Mouse (Mus musculus): Measurements from ENCODE around the gene Duxbl2. TPM values are rescaled to one million over a fixed set of nuclear protein-coding genes. Genes with fewer than 3 reads are reported as not detected.

Duxbl2 gene
- total and polyA plus RNA-seq, 3 experiments = not detected

Other genes with a start within 250 kb of the Duxbl2 start
- not detected in 2 replicates for gene Plac9a, start 215.2 kb upstream of the Duxbl2 start, total RNA-seq (2012; rRNA removed)
- not detected for gene Plac9a, start 215.2 kb upstream of the Duxbl2 start, polyA plus RNA-seq (2012; ENCODE audit: insufficient read depth in 1 of 2, insufficient read length in 2 of 2, low read depth in 1 of 2, low replicate concordance in 2 of 2, missing spikeins in 1 of 2)
- 0.69 and 0.81 TPM in 2 replicates for gene Tmem254a, start 190.7 kb upstream of the Duxbl2 start, total RNA-seq (2012; rRNA removed)
- 1 to 10 TPM in 1 of 2 experiments, not detected in 1; 1.8 TPM for gene Tmem254a, start 190.7 kb upstream of the Duxbl2 start, polyA plus RNA-seq (2012; ENCODE audit: insufficient read depth in 1 of 2, insufficient read length in 2 of 2, low read depth in 1 of 2, low replicate concordance in 2 of 2, missing spikeins in 1 of 2)
- not detected in 2 replicates for gene Cphx1, start 180.0 kb upstream of the Duxbl2 start, total RNA-seq (2012; rRNA removed)
- not detected for gene Cphx1, start 180.0 kb upstream of the Duxbl2 start, polyA plus RNA-seq (2012; ENCODE audit: insufficient read depth in 1 of 2, insufficient read length in 2 of 2, low read depth in 1 of 2, low replicate concordance in 2 of 2, missing spikeins in 1 of 2)
- gene Duxbl1, start 139.8 kb upstream of the Duxbl2 start, total RNA-seq (2012; rRNA removed) = not detected in 2 replicates
- gene Duxbl1, start 139.8 kb upstream of the Duxbl2 start, polyA plus RNA-seq (2012; ENCODE audit: insufficient read depth in 1 of 2, insufficient read length in 2 of 2, low read depth in 1 of 2, low replicate concordance in 2 of 2, missing spikeins in 1 of 2) = not detected
- not detected in 2 replicates for gene Gm9780, start 75.6 kb upstream of the Duxbl2 start, total RNA-seq (2012; rRNA removed)
- not detected for gene Gm9780, start 75.6 kb upstream of the Duxbl2 start, polyA plus RNA-seq (2012; ENCODE audit: insufficient read depth in 1 of 2, insufficient read length in 2 of 2, low read depth in 1 of 2, low replicate concordance in 2 of 2, missing spikeins in 1 of 2)
- gene Tmem254c, start 51.0 kb upstream of the Duxbl2 start, total RNA-seq (2012; rRNA removed) = 10.4 and 12.1 TPM in 2 replicates
- gene Tmem254c, start 51.0 kb upstream of the Duxbl2 start, polyA plus RNA-seq (2012; ENCODE audit: insufficient read depth in 1 of 2, insufficient read length in 2 of 2, low read depth in 1 of 2, low replicate concordance in 2 of 2, missing spikeins in 1 of 2) = 10 to 100 TPM in 1 of 2 experiments, not detected in 1; 36.0 TPM
- gene Cphx2, start 36.8 kb upstream of the Duxbl2 start, total RNA-seq (2012; rRNA removed) = not detected in 2 replicates
- not detected for gene Cphx2, start 36.8 kb upstream of the Duxbl2 start, polyA plus RNA-seq (2012; ENCODE audit: insufficient read depth in 1 of 2, insufficient read length in 2 of 2, low read depth in 1 of 2, low replicate concordance in 2 of 2, missing spikeins in 1 of 2)
- gene Cphx3, start 36.1 kb upstream of the Duxbl2 start, total RNA-seq (2012; rRNA removed) = not detected in 2 replicates
- not detected for gene Cphx3, start 36.1 kb upstream of the Duxbl2 start, polyA plus RNA-seq (2012; ENCODE audit: insufficient read depth in 1 of 2, insufficient read length in 2 of 2, low read depth in 1 of 2, low replicate concordance in 2 of 2, missing spikeins in 1 of 2)
- not detected in 2 replicates for gene Plac9b, start 64.1 kb downstream of the Duxbl2 start, total RNA-seq (2012; rRNA removed)
- gene Plac9b, start 64.1 kb downstream of the Duxbl2 start, polyA plus RNA-seq (2012; ENCODE audit: insufficient read depth in 1 of 2, insufficient read length in 2 of 2, low read depth in 1 of 2, low replicate concordance in 2 of 2, missing spikeins in 1 of 2) = not detected
- 2.5 and 3.7 TPM in 2 replicates for gene Tmem254b, start 88.7 kb downstream of the Duxbl2 start, total RNA-seq (2012; rRNA removed)
- gene Tmem254b, start 88.7 kb downstream of the Duxbl2 start, polyA plus RNA-seq (2012; ENCODE audit: insufficient read depth in 1 of 2, insufficient read length in 2 of 2, low read depth in 1 of 2, low replicate concordance in 2 of 2, missing spikeins in 1 of 2) = 1 to 10 TPM in 1 of 2 experiments, not detected in 1; 7.7 TPM
- gene Duxbl3, start 139.6 kb downstream of the Duxbl2 start, total RNA-seq (2012; rRNA removed) = not detected in 2 replicates
- gene Duxbl3, start 139.6 kb downstream of the Duxbl2 start, polyA plus RNA-seq (2012; ENCODE audit: insufficient read depth in 1 of 2, insufficient read length in 2 of 2, low read depth in 1 of 2, low replicate concordance in 2 of 2, missing spikeins in 1 of 2) = not detected